Mouse (Mus musculus): ENCODE measurements at regions not wholly inside any gene's neighbourhood (a gene's known extent, or its start where the extent isn't known, plus 50 kb on each side); places are given as distances from the start of the nearest gene placed in this dataset.

DNA sequence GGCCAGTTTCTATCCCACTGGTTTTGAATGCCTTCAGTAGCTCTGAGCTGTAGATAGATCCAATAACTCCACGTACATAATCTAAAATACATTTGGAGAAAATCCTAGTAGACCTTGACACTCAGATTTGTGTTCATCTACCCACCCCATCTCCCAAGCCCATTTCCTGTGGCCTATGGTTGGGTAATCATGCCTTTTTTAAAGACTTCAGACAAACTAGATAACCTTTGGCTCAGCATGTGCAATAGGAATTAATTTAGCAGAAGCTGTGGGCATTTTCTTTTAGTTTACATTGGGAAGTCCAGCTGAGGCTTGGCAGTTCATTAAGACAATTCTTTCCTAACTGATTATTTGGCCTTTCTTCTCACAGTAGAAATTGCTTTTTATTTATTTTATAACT is 203.3 kb upstream of the Gypa start:
- WGBS = 59% methylated on average over 1 of the region's 1 CpGs

DNA sequence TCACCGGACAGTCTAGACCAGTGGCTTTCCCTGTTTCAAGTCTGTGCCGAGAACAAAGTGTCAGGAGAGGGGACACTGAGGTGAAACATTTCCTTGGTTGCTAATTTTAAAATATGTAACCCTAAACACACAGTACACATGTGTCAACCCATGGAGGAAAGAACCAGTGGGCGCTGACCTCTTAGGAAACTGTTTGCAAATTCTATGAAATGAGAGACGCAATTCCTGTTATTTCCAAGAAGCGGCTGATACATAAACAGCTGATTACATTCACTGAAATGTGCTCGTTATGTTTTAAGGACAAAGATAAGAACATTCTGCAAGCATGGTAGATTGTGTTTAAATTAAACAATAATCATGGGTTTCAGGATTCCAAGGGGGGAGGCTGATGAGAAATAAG is 204.3 kb upstream of the Gypa start:
- DNase-seq = no peak
- TF ChIP-seq POLR2A (IDR thresholded peaks at IDR 0.05; ENCODE audit: insufficient read depth, low read depth, low read length) = no peak
- H3K9ac ChIP-seq (ENCODE audit: low read depth, low read length) = no peak overlapping the region
- H3K27me3 ChIP-seq (ENCODE audit: control insufficient read depth, insufficient read depth, low read length) = no peaks in the 10 kb centered on the region
- H3K36me3 ChIP-seq (ENCODE audit: control insufficient read depth, insufficient read depth, low read length) = no peaks in the 10 kb centered on the region
- H3K79me2 ChIP-seq (replicated peaks; ENCODE audit: control insufficient read depth, insufficient read depth, low read length) = no peaks in the 10 kb centered on the region
- intact Hi-C loops (cut with DNase I) = no loop called here
- no peaks in the 10 kb centered on the region for H3K4me1 ChIP-seq (ENCODE audit: control insufficient read depth, insufficient read depth, low read length)
- WGBS = 65% methylated on average over 6 of the region's 6 CpGs
- no peak overlapping the region for H3K4me3 ChIP-seq
- no peak overlapping the region for H3K27ac ChIP-seq

More for the DNA sequence above, 203.3 kb upstream of the Gypa start:
- no peak for DNase-seq
- Histone ChIP-seq H3K4me1 (ENCODE audit: control insufficient read depth, insufficient read depth, low read length) (no peaks in the 10 kb centered on the region), H3K79me2 (replicated peaks; ENCODE audit: control insufficient read depth, insufficient read depth, low read length) (no peaks in the 10 kb centered on the region), H3K4me3 (no peak overlapping the region), H3K27me3 (ENCODE audit: control insufficient read depth, insufficient read depth, low read length) (no peaks in the 10 kb centered on the region), H3K9ac (ENCODE audit: low read depth, low read length) (no peak overlapping the region), H3K27ac (no peak overlapping the region), H3K36me3 (ENCODE audit: control insufficient read depth, insufficient read depth, low read length) (no peaks in the 10 kb centered on the region)
- TF ChIP-seq EP300 (IDR thresholded peaks at IDR 0.05; ENCODE audit: insufficient read depth, low read depth, low read length) (no peak), POLR2A (IDR thresholded peaks at IDR 0.05; ENCODE audit: insufficient read depth, low read depth, low read length) (no peak), CTCF (IDR thresholded peaks at IDR 0.05) (no peak)
- intact Hi-C loops (cut with DNase I) = no loop called here

DNA sequence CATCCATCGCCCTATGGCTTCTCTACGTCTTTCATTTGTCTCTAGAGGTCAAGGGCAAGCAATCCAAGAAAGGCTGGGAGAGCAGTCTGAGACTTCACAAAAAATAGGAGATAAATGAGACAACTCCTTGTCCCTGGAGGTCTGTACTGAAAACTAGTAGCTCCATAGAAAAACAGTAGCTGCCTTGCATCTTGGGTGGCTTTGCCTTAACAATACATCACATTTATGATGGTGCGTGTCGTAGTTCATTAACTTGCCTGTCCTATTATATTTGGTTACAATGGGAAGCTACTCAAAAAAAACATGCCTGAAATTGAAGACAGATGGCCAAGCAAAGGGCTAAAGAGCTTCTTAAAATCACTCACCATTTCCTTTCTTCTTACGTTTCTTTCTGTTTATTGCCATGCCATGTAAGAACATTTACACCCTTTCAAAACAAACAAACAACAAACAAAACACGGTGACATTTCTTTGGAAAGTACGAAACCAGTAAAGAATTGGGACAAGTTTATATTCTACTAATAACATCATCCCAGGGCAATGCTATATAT is 211.2 kb upstream of the Hhip start:
- intact Hi-C loops (cut with DNase I) = no loop called here
- WGBS = 87% methylated on average over 7 of the region's 7 CpGs
- no peak for DNase-seq
- Histone ChIP-seq H3K4me3 (no peak overlapping the region), H3K4me1 (ENCODE audit: control insufficient read depth, insufficient read depth, low read length) (no peaks in the 10 kb centered on the region), H3K27me3 (ENCODE audit: control insufficient read depth, insufficient read depth, low read length) (no peaks in the 10 kb centered on the region), H3K79me2 (replicated peaks; ENCODE audit: control insufficient read depth, insufficient read depth, low read length) (no peaks in the 10 kb centered on the region), H3K27ac (no peak overlapping the region), H3K9ac (ENCODE audit: low read depth, low read length) (no peak overlapping the region), H3K36me3 (ENCODE audit: control insufficient read depth, insufficient read depth, low read length) (no peaks in the 10 kb centered on the region)
- TF ChIP-seq POLR2A (IDR thresholded peaks at IDR 0.05; ENCODE audit: insufficient read depth, low read depth, low read length) (no peak), CTCF (IDR thresholded peaks at IDR 0.05) (no peak), EP300 (IDR thresholded peaks at IDR 0.05; ENCODE audit: insufficient read depth, low read depth, low read length) (no peak)

DNA sequence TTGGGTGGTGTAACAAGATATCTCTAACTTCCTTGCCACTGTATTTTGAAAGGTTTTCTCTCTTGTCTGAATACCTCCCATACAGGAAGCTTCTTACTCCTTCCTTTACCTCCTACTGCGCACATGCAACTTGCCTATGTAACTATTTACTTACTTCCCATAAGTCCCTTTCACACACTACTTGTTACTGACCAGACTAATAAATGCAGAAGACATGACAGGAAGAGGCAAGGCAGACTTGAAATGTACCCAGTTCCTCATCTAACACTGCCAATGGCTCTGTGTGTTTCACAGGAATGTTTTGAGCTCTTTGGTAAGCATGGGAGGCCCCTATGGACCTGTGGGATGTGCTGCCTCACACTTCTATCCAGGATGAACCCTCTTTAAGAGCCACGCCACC is 207.1 kb upstream of the Hhip start:
- Histone ChIP-seq H3K79me2 (replicated peaks; ENCODE audit: control insufficient read depth, insufficient read depth, low read length) (no peaks in the 10 kb centered on the region), H3K4me1 (ENCODE audit: control insufficient read depth, insufficient read depth, low read length) (no peaks in the 10 kb centered on the region), H3K4me3 (no peak overlapping the region), H3K27me3 (ENCODE audit: control insufficient read depth, insufficient read depth, low read length) (no peaks in the 10 kb centered on the region), H3K36me3 (ENCODE audit: control insufficient read depth, insufficient read depth, low read length) (no peaks in the 10 kb centered on the region), H3K27ac (no peak overlapping the region), H3K9ac (ENCODE audit: low read depth, low read length) (no peak overlapping the region)
- intact Hi-C loops (cut with DNase I) = no loop called here
- 70% methylated on average over 2 of the region's 2 CpGs for whole genome bisulfite sequencing
- no peak for DNase-seq
- no peak for TF ChIP-seq CTCF (IDR thresholded peaks at IDR 0.05)

DNA sequence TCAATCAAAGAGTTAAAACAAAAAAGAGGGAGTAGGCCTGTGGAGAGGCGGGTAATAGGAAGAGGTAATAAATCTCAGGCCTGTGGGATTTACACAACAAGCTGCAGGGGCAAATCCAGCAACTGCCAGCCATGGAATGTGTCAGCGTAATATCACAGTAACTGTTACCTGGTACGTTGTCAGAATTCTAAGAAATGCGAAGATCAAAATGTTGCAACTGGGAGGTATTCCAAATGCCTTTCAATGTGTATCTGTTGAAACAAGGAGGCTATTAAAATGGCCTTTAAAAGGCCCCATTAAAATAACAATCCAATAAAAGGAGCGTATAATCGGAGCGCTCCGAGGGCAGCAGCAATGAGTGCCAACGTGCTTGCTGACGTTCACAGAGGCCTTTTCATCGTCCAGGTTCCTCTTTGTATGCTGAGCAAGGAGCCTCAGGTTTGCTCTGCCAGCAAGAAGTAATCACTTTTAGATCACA is 205.7 kb upstream of the Hhip start:
- 74% methylated on average over 11 of the region's 11 CpGs for WGBS
- H3K36me3 ChIP-seq (ENCODE audit: control insufficient read depth, insufficient read depth, low read length) = no peaks in the 10 kb centered on the region
- TF ChIP-seq EP300 (IDR thresholded peaks at IDR 0.05; ENCODE audit: insufficient read depth, low read depth, low read length) (no peak), CTCF (IDR thresholded peaks at IDR 0.05) (no peak), POLR2A (IDR thresholded peaks at IDR 0.05; ENCODE audit: insufficient read depth, low read depth, low read length) (no peak)

DNA sequence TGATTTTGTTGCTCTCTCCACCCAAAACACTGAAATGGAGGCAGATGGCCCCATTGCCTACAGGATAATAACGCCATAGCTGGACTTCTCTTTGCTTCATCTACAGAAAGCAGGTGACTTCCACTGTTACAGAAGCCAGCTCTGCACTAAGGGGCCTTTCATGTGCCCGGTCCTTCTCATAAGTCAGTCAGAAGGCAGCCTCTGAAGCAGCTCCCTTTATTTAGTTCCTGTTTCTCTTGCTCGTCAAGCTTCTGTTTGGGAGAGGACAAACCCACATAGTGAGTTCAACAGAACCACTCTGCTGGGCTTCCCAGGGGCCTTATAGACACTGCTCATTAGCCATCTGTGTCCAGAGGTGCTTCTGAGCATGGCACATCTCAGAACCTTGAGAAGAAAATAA is 205.1 kb upstream of the Hhip start:
- Histone ChIP-seq H3K9ac (ENCODE audit: low read depth, low read length) (no peak overlapping the region), H3K79me2 (replicated peaks; ENCODE audit: control insufficient read depth, insufficient read depth, low read length) (no peaks in the 10 kb centered on the region), H3K4me3 (no peak overlapping the region), H3K4me1 (ENCODE audit: control insufficient read depth, insufficient read depth, low read length) (no peaks in the 10 kb centered on the region), H3K27me3 (ENCODE audit: control insufficient read depth, insufficient read depth, low read length) (no peaks in the 10 kb centered on the region), H3K27ac (no peak overlapping the region), H3K36me3 (ENCODE audit: control insufficient read depth, insufficient read depth, low read length) (no peaks in the 10 kb centered on the region)
- 80% methylated on average over 3 of the region's 3 CpGs for WGBS
- intact Hi-C loops (cut with DNase I) = no loop called here
- no peak for DNase-seq
- TF ChIP-seq EP300 (IDR thresholded peaks at IDR 0.05; ENCODE audit: insufficient read depth, low read depth, low read length) = no peak
- TF ChIP-seq POLR2A (IDR thresholded peaks at IDR 0.05; ENCODE audit: insufficient read depth, low read depth, low read length) = no peak
- no peak for TF ChIP-seq CTCF (IDR thresholded peaks at IDR 0.05)

More for the DNA sequence above, 205.7 kb upstream of the Hhip start:
- no peaks in the 10 kb centered on the region for H3K4me1 ChIP-seq (ENCODE audit: control insufficient read depth, insufficient read depth, low read length)
- DNase-seq = no peak
- no peak overlapping the region for H3K27ac ChIP-seq
- H3K79me2 ChIP-seq (replicated peaks; ENCODE audit: control insufficient read depth, insufficient read depth, low read length) = no peaks in the 10 kb centered on the region
- no peak overlapping the region for H3K4me3 ChIP-seq
- H3K9ac ChIP-seq (ENCODE audit: low read depth, low read length) = no peak overlapping the region
- intact Hi-C loops (cut with DNase I) = no loop called here
- H3K27me3 ChIP-seq (ENCODE audit: control insufficient read depth, insufficient read depth, low read length) = no peaks in the 10 kb centered on the region
